Mouse (Mus musculus): ENCODE data around the gene Gm20867.
"Not testable (repeated sequence)": the region's sequence is repeated elsewhere in the genome, so short reads cannot be mapped to it uniquely, and the experiment has no call there.

Gene Gm20867

GRCm38 (mm10) chrY:77963104-77963503 is at the start of gene Gm20867:
Gene Gm20867 (minus strand): TSS chrY:77963204.
- POLR2A ChIA-PET, CTCF ChIA-PET: not testable (repeated sequence)
